Mouse (Mus musculus) heart, postnatal 36 days (tissue): ENCODE results near the gene Capza3. TPM values are rescaled to one million over a fixed set of nuclear protein-coding genes. Genes with fewer than 3 reads are reported as not detected.

Experiments used
- DNase-seq, 2 experiments: peaks; one replicate each; pipeline ENCODE4 v3.0.0; 2021 to 2022
- intact Hi-C: fragments of 180-260 bp; cut with DNase I; formaldehyde crosslinking; loops from one replicate; pipeline ENCODE4 v1.15.1; 2025
- total RNA-seq, 2 experiments: library from RNA; stranded (reverse); gene quantifications; 2 replicates each; pipeline ENCODE4 v1.2.3; 2021

Capza3 gene
- not detected for total RNA-seq

DNA sequence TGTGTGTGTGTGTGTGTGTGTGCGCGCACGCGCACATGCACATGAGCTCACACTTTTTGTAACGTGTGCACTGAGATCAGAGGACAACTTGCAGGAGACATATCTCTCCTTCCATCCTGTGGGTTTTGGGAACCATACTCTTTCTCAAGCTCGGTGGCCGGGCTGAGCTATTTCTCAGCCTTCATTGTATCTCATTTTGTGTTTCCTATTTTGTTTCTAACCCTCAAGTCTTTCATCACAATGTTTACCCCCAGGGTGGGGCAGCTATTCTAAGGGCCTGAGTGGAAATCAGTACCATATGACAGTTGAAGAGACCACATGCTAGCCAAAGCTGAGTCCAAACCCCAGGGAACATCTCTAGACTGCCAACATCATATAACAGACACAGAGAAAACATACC lies at the start of gene Capza3:
Capza3 (plus strand) TSS at position 301 of the 400 bp plus-strand sequence.
- intact Hi-C loops = no loop called here
- no peak for DNase-seq

DNA sequence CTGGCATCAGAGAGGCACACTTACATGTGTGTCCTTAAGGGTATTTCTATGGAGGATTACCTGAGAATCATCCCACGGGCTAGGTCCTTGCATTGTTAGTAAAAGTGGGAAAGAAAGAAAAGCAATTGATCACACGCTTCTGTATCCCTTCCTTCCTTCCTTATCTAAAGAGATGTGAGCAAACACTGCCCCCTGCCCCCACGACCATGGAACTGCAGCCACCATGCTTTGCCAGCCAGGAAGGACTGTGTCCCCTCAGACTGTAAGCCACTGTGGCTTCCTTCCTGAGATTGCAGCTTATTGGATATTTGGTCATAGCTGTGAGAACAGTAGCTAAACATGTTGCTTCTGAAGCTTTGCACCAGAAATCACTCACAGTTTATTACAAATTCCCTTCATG lies 35.9 kb upstream of the Capza3 start:
- intact Hi-C loops = no loop called here

DNA sequence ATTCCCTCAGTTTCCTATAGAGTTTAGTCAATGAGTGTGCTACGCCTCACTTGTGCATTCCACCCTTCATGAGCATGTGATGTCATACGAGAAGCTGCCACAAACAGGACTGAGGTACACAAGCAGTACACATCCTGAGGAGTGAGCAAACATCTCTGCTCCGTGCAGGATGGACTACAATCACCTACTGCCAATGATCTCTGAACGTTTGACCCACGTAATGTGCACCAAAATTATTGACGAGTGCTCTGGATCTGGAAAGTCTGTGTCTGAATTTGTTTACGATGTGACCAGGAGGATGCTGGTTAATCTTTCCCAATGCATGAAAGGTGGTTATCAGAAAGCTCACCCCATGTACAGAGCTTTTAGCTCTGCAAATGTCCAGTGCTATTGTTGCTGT lies 16.6 kb upstream of the Capza3 start:
- intact Hi-C loops = no loop called here
- no peak for DNase-seq

More for the DNA sequence above, 35.9 kb upstream of the Capza3 start:
- no peak for DNase-seq

DNA sequence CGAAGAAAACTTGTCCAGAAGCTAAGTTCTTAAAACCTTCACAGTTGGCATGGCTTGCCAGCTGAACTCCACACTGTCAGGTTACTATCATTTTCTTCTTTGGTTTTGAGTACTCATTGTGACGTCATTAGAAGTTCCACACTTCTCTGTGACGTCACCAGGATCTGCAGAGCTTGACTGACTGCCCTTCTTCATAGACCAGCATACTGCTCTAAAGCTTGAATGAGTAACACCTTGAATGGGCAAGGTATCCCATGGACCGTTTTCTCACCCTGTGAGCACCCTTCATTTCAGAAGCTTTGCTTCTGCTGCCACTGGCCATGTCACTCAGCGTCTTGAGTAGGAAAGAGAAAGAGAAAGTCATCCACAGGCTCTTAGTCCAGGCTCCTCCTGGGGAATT lies 305 bp downstream of the Capza3 start, which contains the start of gene Plcz1:
Plcz1 (minus strand) TSS at position 101 of the 400 bp plus-strand sequence.
- intact Hi-C loops = no loop called here
- DNase-seq = no peak

DNA sequence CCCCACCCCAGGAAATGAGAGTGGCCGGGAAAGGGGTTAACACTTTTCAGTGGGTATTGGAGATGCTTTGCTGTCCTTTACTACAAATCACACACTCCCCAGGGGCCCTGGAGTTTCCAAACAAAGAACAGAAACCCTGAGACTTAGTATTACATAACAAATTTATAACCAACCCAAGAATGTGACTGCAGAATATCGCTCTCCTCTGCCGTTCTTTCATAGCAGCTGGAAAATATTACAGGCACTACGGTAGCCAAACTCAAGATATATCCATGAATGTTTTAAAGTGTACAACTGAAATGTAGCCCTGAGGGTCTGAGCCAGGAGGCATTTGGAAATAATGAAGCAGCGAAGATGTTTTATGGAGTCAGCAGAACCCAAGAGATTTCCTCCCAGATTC lies 10.4 kb downstream of the Capza3 start:
- DNase-seq = peak; percentile 16 to 30
- intact Hi-C loops = no loop called here

DNA sequence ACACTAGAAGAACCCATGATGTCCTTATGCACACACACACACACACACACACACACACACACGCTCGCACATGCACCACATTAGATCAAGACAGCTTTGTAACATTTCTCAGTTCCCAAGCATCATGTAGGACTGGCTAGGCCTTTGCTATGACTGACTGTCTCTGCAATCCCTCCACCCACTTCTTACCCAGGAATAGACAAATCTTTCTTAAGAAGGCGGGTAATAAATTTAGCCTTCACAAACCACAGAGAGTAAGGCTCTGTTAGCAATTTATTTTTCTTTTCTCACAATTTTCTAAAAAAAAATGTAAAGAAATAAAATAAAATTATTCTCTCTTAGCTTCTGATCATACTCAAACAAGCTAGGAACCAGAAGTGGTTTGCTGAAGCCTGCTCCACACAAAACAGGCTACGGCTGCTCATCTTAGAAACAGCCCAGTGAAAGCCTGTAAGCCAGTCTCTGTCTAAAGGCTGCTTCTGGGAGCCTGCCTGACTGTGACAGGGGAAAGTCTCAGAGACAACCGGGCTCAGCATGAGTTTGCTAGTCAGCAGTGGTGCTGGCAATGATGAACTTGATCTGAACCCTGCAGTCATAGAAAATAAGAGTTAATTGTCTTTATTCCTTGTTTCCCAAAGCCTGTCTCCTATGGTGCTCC lies 13.3 kb downstream of the Capza3 start:
- intact Hi-C loops = no loop called here
- DNase-seq = no peak

DNA sequence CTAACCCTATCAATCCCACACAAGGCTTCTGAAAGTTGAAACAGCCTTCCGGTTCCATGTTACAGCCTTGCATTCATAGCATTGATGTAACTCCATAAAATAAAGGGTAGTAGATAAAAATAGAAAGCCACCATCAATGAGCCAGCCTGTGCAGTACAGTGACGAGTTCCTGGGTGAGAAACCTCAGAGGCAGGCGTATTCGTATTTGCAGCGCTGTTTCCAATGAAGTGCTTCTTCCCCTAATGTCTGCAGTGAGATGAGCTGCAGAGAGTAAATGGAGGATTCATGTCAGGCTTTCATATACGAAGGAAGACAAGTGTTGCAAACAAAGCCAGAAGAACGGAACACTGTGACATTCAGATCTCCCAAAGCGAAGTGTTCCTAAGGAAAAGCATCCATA lies 28.1 kb downstream of the Capza3 start:
- DNase-seq = no peak
- intact Hi-C loops = no loop called here

DNA sequence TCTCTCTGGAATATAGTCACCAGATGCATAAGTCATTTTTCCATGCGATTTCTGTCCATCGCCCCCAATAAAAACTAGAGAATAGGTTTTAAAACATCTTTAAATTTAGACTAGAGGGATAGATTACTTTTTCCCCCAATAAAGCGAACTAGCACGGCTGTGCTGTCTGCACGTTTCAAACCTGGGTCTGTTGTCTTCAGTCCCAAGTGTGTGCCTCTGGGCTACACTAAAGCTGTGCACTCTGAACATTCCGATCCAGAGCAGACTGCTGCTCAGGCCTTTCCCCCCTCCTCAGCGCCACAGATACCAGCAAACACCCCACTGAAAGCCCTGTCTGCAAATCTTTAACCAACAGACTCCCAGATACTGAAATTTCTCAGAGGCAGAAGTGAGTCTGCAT lies 39.9 kb downstream of the Capza3 start:
- intact Hi-C loops = loop anchor here (10.0 kb wide), 1 partner anchor 206 kb away; no protein-coding TSS in a partner anchor
- no peak for DNase-seq

DNA sequence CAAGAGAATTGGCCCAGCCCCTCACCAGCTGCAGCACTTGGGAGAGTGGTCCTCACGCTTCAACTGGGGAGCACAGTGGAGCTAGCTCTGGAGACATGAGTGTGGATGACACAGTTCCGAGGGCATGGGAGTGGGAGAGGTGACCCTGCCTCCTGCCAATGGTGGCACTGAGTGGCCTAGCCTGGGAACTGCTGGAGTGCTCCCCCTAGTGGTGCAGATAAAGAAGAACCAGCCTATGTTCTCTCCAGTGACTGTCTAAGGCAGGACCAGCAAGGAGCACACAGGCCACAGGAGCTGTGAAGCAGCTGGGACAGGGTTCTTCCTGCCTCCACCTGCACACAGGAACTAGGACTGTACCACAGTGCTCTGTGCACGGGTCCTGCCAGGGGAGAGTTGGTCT lies 40.7 kb downstream of the Capza3 start:
- no peak for DNase-seq
- intact Hi-C loops = loop anchor here (10.0 kb wide), 1 partner anchor 207 kb away; no protein-coding TSS in a partner anchor

DNA sequence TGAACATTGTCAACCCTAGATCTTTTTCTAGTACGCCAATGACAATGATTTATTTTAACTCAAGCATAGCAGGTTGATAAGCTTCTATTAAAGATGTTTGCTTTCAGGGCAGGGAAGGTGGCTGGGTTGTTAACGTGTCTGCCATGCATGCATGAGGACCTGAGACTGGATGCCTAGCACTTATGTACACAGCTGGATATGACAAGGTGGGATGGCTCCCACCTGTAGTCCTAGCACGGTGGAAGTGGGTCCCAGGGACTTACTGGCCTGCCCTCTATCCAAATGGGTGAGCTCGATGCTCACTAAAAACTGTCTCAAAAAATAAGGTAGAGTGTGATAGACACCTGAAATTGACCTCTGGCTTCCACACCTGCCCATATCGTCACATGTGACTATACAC lies 48.8 kb downstream of the Capza3 start:
- DNase-seq = no peak
- intact Hi-C loops = loop anchor here (10.0 kb wide), 1 partner anchor 215 kb away; no protein-coding TSS in a partner anchor

Other genes starting within 250 kb of the Capza3 start
- not detected for gene Plcz1, start 205 bp downstream of the Capza3 start, total RNA-seq